Mouse (Mus musculus) adrenal gland, adult 18-20 months (tissue): ENCODE measurements around the gene Sdhaf1. TPM values are rescaled to one million over a fixed set of nuclear protein-coding genes. Genes with fewer than 3 reads are reported as not detected.

ENCODE experiments used
- total RNA-seq, 2 experiments: library from RNA; stranded (reverse); gene quantifications; 1 replicate in 1 of 2; 2 replicates in 1 of 2; pipeline ENCODE4 v1.2.3; 2021

The Sdhaf1 gene
- total RNA-seq, 2 experiments from 2014 or later, result 8.8 to 12.0 TPM

Other genes starting within 250 kb of the Sdhaf1 start
- not detected for gene Gm26920, start 233.5 kb downstream of the Sdhaf1 start, total RNA-seq
- gene Zfp566, start 233.4 kb downstream of the Sdhaf1 start, total RNA-seq, result 1 to 10 TPM; 2.9 to 4.1 TPM
- 10 to 100 TPM; 38.4 to 45.1 TPM for gene Zfp260, start 229.1 kb downstream of the Sdhaf1 start, total RNA-seq
- 1 to 10 TPM; 3.2 to 5.1 TPM for gene Zfp382, start 202.0 kb downstream of the Sdhaf1 start, total RNA-seq
- 10 to 100 TPM; 48.5 to 54.2 TPM for gene Zfp146, start 154.1 kb downstream of the Sdhaf1 start, total RNA-seq
- 100 to 1,000 TPM; 349 to 810 TPM for gene Cox7a1, start 139.8 kb downstream of the Sdhaf1 start, total RNA-seq
- gene Capns1, start 125.1 kb downstream of the Sdhaf1 start, total RNA-seq, result 100 to 1,000 TPM; 575 to 621 TPM
- gene Polr2i, start 91.9 kb downstream of the Sdhaf1 start, total RNA-seq, result 10 to 100 TPM; 51.1 to 64.1 TPM
- 10 to 100 TPM; 86.2 to 93.6 TPM for gene Tbcb, start 91.6 kb downstream of the Sdhaf1 start, total RNA-seq
- not detected for gene Ovol3, start 88.2 kb downstream of the Sdhaf1 start, total RNA-seq
- under 1 TPM; 0.38 to 0.46 TPM for gene Thap8, start 43.8 kb downstream of the Sdhaf1 start, total RNA-seq
- 1 to 10 TPM; 4.9 to 6.7 TPM for gene Wdr62, start 43.5 kb downstream of the Sdhaf1 start, total RNA-seq
- 10 to 100 TPM; 22.6 to 24.3 TPM for gene Clip3, start 32.2 kb downstream of the Sdhaf1 start, total RNA-seq
- gene Alkbh6, start 15.2 kb downstream of the Sdhaf1 start, total RNA-seq, result 10 to 100 TPM; 56.3 to 74.8 TPM
- gene Syne4, start 9.1 kb downstream of the Sdhaf1 start, total RNA-seq, result 10 to 100 TPM; 21.8 to 31.5 TPM
- gene E130208F15Rik, start 2.2 kb downstream of the Sdhaf1 start, total RNA-seq, result 1 to 10 TPM in 1 of 2 experiments, under 1 TPM in 1; 0.63 to 1.0 TPM
- 1 to 10 TPM; 6.7 to 8.5 TPM for gene Lrfn3, start 38.9 kb upstream of the Sdhaf1 start, total RNA-seq
- gene Tyrobp, start 89.9 kb upstream of the Sdhaf1 start, total RNA-seq, result 10 to 100 TPM; 34.7 to 68.5 TPM
- gene Hcst, start 96.0 kb upstream of the Sdhaf1 start, total RNA-seq, result 1 to 10 TPM; 1.5 to 1.9 TPM
- 1 to 10 TPM; 1.6 to 2.0 TPM for gene Nfkbid, start 97.8 kb upstream of the Sdhaf1 start, total RNA-seq
- gene Aplp1, start 121.6 kb upstream of the Sdhaf1 start, total RNA-seq, result 10 to 100 TPM; 31.8 to 40.6 TPM
- gene Kirrel2, start 133.8 kb upstream of the Sdhaf1 start, total RNA-seq, result not detected
- not detected for gene Nphs1, start 134.4 kb upstream of the Sdhaf1 start, total RNA-seq
- gene Prodh2, start 169.7 kb upstream of the Sdhaf1 start, total RNA-seq, result 1 to 10 TPM in 1 of 2 experiments, not detected in 1; 1.2 TPM
- 1 to 10 TPM; 1.8 to 2.7 TPM for gene Arhgap33, start 211.2 kb upstream of the Sdhaf1 start, total RNA-seq
- 10 to 100 TPM; 26.3 to 34.9 TPM for gene Hspb6, start 228.3 kb upstream of the Sdhaf1 start, total RNA-seq
- 1 to 10 TPM; 6.5 to 6.9 TPM for gene Proser3, start 228.4 kb upstream of the Sdhaf1 start, total RNA-seq
- 10 to 100 TPM; 47.0 to 59.3 TPM for gene Lin37, start 235.9 kb upstream of the Sdhaf1 start, total RNA-seq
- 10 to 100 TPM; 67.1 to 67.4 TPM for gene U2af1l4, start 239.4 kb upstream of the Sdhaf1 start, total RNA-seq
- gene Gm49396, start 239.4 kb upstream of the Sdhaf1 start, total RNA-seq, result 1 to 10 TPM; 4.6 to 8.2 TPM
- 100 to 1,000 TPM; 130 to 154 TPM for gene Psenen, start 239.7 kb upstream of the Sdhaf1 start, total RNA-seq
- gene Igflr1, start 241.5 kb upstream of the Sdhaf1 start, total RNA-seq, result 1 to 10 TPM; 3.6 to 4.3 TPM